Mouse (Mus musculus) lung, embryonic 16.5 days (tissue): ENCODE measurements around the gene Sugp1. TPM values are rescaled to one million over a fixed set of nuclear protein-coding genes. Genes with fewer than 3 reads are reported as not detected.

Source experiments
- ATAC-seq: fragments of 200-750 bp; cut with Nextera tagmentation; 2 replicates; pipeline ENCODE4 v1.8.0; 2017; ENCODE audit warnings: low read depth, mild to moderate bottlenecking, moderate library complexity
- H3K27ac ChIP-seq: fragments of 300-500 bp; sonication (generic); 2 replicates; pipeline ENCODE4 v1.5.1; 2014; ENCODE audit warnings: mild to moderate bottlenecking, control low read depth, low read length
- H3K27me3 ChIP-seq: fragments of 300-500 bp; sonication (generic); 2 replicates; pipeline ENCODE4 v1.6.1; 2014; ENCODE audit warnings: low read depth, low read length, mixed read lengths; ENCODE audit not compliant: control insufficient read depth, insufficient read depth
- H3K36me3 ChIP-seq: fragments of 300-500 bp; sonication (generic); 2 replicates; pipeline ENCODE4 v1.6.1; 2014; ENCODE audit warnings: low read length; ENCODE audit not compliant: control insufficient read depth, insufficient read depth
- H3K4me1 ChIP-seq: fragments of 300-500 bp; sonication (generic); replicated peaks from 2 replicates; pipeline ENCODE4 v1.6.1; 2014; ENCODE audit warnings: low read length, mixed read lengths; ENCODE audit not compliant: control insufficient read depth, insufficient read depth
- H3K4me2 ChIP-seq: fragments of 300-500 bp; sonication (generic); 2 replicates; pipeline ENCODE4 v1.6.1; 2014; ENCODE audit warnings: low read depth, low read length, control low read depth
- H3K4me3 ChIP-seq: fragments of 300-500 bp; sonication (generic); 2 replicates; pipeline ENCODE4 v1.5.1; 2014; ENCODE audit warnings: mild to moderate bottlenecking, low read length, control low read depth
- H3K9ac ChIP-seq: fragments of 300-500 bp; sonication (generic); 2 replicates; pipeline ENCODE4 v1.6.1; 2014; ENCODE audit warnings: low read length, control low read depth
- H3K9me3 ChIP-seq: fragments of 300-500 bp; sonication (generic); 2 replicates; pipeline ENCODE4 v1.6.1; 2016; ENCODE audit warnings: low read length; ENCODE audit not compliant: control insufficient read depth
- WGBS: fragments of 180-500 bp; shearing (Covaris S2); extraction: QIAGEN DNeasy Blood & Tissue Kit; methylation state at CpG from one replicate; pipeline ENCODE4 v1.1.7; 2014; 5-methylcytosine and 5-hydroxymethylcytosine counted together
- polyA plus RNA-seq: library from polyadenylated mRNA; unstranded; fragments of >200 nt; fragmentation: Nextera tagmentation; extraction: Ambion mirVana; gene quantifications from 2 replicates; pipeline ENCODE4 v1.2.1, GENCODE M21; 2015

The Sugp1 gene
- polyA plus RNA-seq, 1 experiment from 2014 or later: 43.1 TPM

GRCm38 (mm10) chr8:70073120-70073519 lies 30.5 kb downstream of the Sugp1 start:
- Histone ChIP-seq H3K27ac (no peak overlapping the region), H3K4me2 (peak overlapping the region; percentile 63), H3K9ac (peak overlapping the region; percentile 43; the same call in 1 of the 2 replicates), H3K27me3 (no peaks in the 10 kb centered on the region), H3K36me3 (peaks cover 19% of the 10 kb centered on the region), H3K4me3 (peak overlapping the region; percentile 38; the same call in 1 of the 2 replicates), H3K9me3 (no peaks in the 10 kb centered on the region), H3K4me1 (peaks cover 9% of the 10 kb centered on the region)
- 61% methylated on average over 8 of the region's 8 CpGs for WGBS
- ATAC-seq: no peak

GRCm38 (mm10) chr8:70073682-70074081 lies 31.1 kb downstream of the Sugp1 start:
- Histone ChIP-seq H3K9me3 (no peaks in the 10 kb centered on the region), H3K27ac (no peak overlapping the region), H3K9ac (no peak overlapping the region), H3K4me2 (no peak overlapping the region), H3K27me3 (no peaks in the 10 kb centered on the region), H3K4me3 (no peak overlapping the region), H3K4me1 (peaks cover 9% of the 10 kb centered on the region), H3K36me3 (peaks cover 15% of the 10 kb centered on the region)
- WGBS: 43% methylated on average over 1 of the region's 1 CpGs
- no peak for ATAC-seq

GRCm38 (mm10) chr8:70081976-70082375 lies 39.4 kb downstream of the Sugp1 start:
- H3K9ac ChIP-seq: no peak overlapping the region

GRCm38 (mm10) chr8:70083285-70083684 lies 40.7 kb downstream of the Sugp1 start, which contains the start of gene Hapln4:
Gene Hapln4, plus strand, starts transcription at chr8:70083457.
- no peaks in the 10 kb centered on the region for H3K36me3 ChIP-seq
- ATAC-seq: 0 out of 2 replicates have a peak, but pooled peaks have one; percentile 10
- H3K4me3 ChIP-seq: peak within 1 kb of the TSS; percentile 36
- H3K9ac ChIP-seq: no peak within 1 kb of the TSS
- H3K9me3 ChIP-seq: no peaks in the 10 kb centered on the region
- H3K27me3 ChIP-seq: peaks cover 64% of the 10 kb centered on the region
- H3K4me2 ChIP-seq: peak within 1 kb of the TSS; percentile 49
- H3K27ac ChIP-seq: no peak within 1 kb of the TSS
- 2% methylated on average over 26 of the region's 26 CpGs for WGBS
- peaks cover 13% of the 10 kb centered on the region for H3K4me1 ChIP-seq

More at GRCm38 (mm10) chr8:70081976-70082375, 39.4 kb downstream of the Sugp1 start:
- ATAC-seq: no peak
- H3K36me3 ChIP-seq: no peaks in the 10 kb centered on the region
- H3K4me3 ChIP-seq: no peak overlapping the region
- H3K27me3 ChIP-seq: peaks cover 51% of the 10 kb centered on the region
- H3K27ac ChIP-seq: no peak overlapping the region
- peaks cover 10% of the 10 kb centered on the region for H3K4me1 ChIP-seq
- 91% methylated on average over 2 of the region's 2 CpGs for WGBS
- H3K4me2 ChIP-seq: no peak overlapping the region
- no peaks in the 10 kb centered on the region for H3K9me3 ChIP-seq

- no peak for ATAC-seq
- 2% methylated on average over 71 of the region's 71 CpGs for WGBS
Observed at GRCm38 (mm10) chr8:70084191-70085065, 41.8 kb downstream of the Sugp1 start.

GRCm38 (mm10) chr8:70086151-70086550 lies 43.5 kb downstream of the Sugp1 start:
- Histone ChIP-seq H3K27ac (no peak overlapping the region), H3K27me3 (peaks cover 91% of the 10 kb centered on the region)

More at GRCm38 (mm10) chr8:70084191-70085065, 41.8 kb downstream of the Sugp1 start:
- no peak overlapping the region for H3K9ac ChIP-seq
- H3K4me3 ChIP-seq: peak overlapping the region; percentile 36
- H3K27ac ChIP-seq: no peak overlapping the region
- H3K36me3 ChIP-seq: no peaks in the 10 kb centered on the region
- peak overlapping the region; percentile 49 for H3K4me2 ChIP-seq
- no peaks in the 10 kb centered on the region for H3K9me3 ChIP-seq
- H3K27me3 ChIP-seq: peaks cover 75% of the 10 kb centered on the region
- peaks cover 13% of the 10 kb centered on the region for H3K4me1 ChIP-seq

GRCm38 (mm10) chr8:70087237-70087636 lies 44.6 kb downstream of the Sugp1 start:
- ATAC-seq: no peak
- Histone ChIP-seq H3K4me2 (no peak overlapping the region), H3K9me3 (no peaks in the 10 kb centered on the region), H3K4me3 (no peak overlapping the region), H3K4me1 (peaks cover 13% of the 10 kb centered on the region), H3K27ac (no peak overlapping the region), H3K9ac (no peak overlapping the region), H3K36me3 (no peaks in the 10 kb centered on the region), H3K27me3 (peaks cover 86% of the 10 kb centered on the region)
- WGBS: 5% methylated on average over 7 of the region's 7 CpGs

More at GRCm38 (mm10) chr8:70086151-70086550, 43.5 kb downstream of the Sugp1 start:
- H3K4me3 ChIP-seq: no peak overlapping the region
- no peak for ATAC-seq
- no peaks in the 10 kb centered on the region for H3K36me3 ChIP-seq
- WGBS: 31% methylated on average over 1 of the region's 1 CpGs
- no peaks in the 10 kb centered on the region for H3K9me3 ChIP-seq
- no peak overlapping the region for H3K9ac ChIP-seq
- H3K4me1 ChIP-seq: peaks cover 13% of the 10 kb centered on the region
- no peak overlapping the region for H3K4me2 ChIP-seq

GRCm38 (mm10) chr8:70087836-70088650 lies 45.4 kb downstream of the Sugp1 start:
- no peak overlapping the region for H3K9ac ChIP-seq

More at GRCm38 (mm10) chr8:70087836-70088650, 45.4 kb downstream of the Sugp1 start:
- no peaks in the 10 kb centered on the region for H3K9me3 ChIP-seq
- no peaks in the 10 kb centered on the region for H3K36me3 ChIP-seq
- H3K4me3 ChIP-seq: peak overlapping the region; percentile 31
- no peak overlapping the region for H3K27ac ChIP-seq
- peak overlapping the region; percentile 42 for H3K4me2 ChIP-seq
- ATAC-seq: peak; percentile 68
- H3K4me1 ChIP-seq: peaks cover 12% of the 10 kb centered on the region
- peaks cover 79% of the 10 kb centered on the region for H3K27me3 ChIP-seq
- 4% methylated on average over 54 of the region's 56 CpGs for WGBS
